Mouse (Mus musculus) olfactory bulb, adult 2 months (tissue): ENCODE data around the gene Srsf7. TPM values are rescaled to one million over a fixed set of nuclear protein-coding genes. Genes with fewer than 3 reads are reported as not detected.

ENCODE experiments used
- H3K27ac ChIP-seq: fragments of 200-500 bp; 2 replicates; pipeline ENCODE4 v1.5.1; 2012; ENCODE audit warnings: low read depth, low read length; ENCODE audit not compliant: insufficient read depth
- H3K4me1 ChIP-seq: fragments of 200-500 bp; 2 replicates; pipeline ENCODE4 v1.6.1; 2012; ENCODE audit warnings: low read length; ENCODE audit not compliant: control insufficient read depth, insufficient read depth
- H3K4me3 ChIP-seq: fragments of 200-500 bp; 2 replicates; pipeline ENCODE4 v1.5.1; 2012; ENCODE audit warnings: mild to moderate bottlenecking, low read depth, low read length, moderate library complexity; ENCODE audit not compliant: insufficient read depth
- CTCF ChIP-seq: fragments of 200-500 bp; IDR thresholded peaks from 2 replicates; pipeline ENCODE4 v1.5.1; 2012; ENCODE audit warnings: low read depth, mild to moderate bottlenecking, low read length, moderate library complexity; ENCODE audit not compliant: insufficient read depth
- POLR2A ChIP-seq: fragments of 200-500 bp; IDR thresholded peaks from 2 replicates; pipeline ENCODE4 v1.6.1; 2012; ENCODE audit warnings: mild to moderate bottlenecking, low read depth, low read length, moderate library complexity; ENCODE audit not compliant: insufficient read depth
- whole genome bisulfite sequencing: fragments of 180-500 bp; shearing (Covaris S2); methylation state at CpG from one replicate; pipeline ENCODE4 v1.1.7; 2018; 5-methylcytosine and 5-hydroxymethylcytosine counted together
- polyA plus RNA-seq: library from polyadenylated mRNA; stranded (reverse); fragments of >200 nt; gene quantifications from 2 replicates; pipeline ENCODE4 v1.2.4, GENCODE M21; 2012; ENCODE audit warnings: low replicate concordance; ENCODE audit not compliant: missing spikeins, insufficient read depth, insufficient read length

Gene Srsf7
- polyA plus RNA-seq: not detected in 2 replicates

- H3K27ac ChIP-seq: peak within 1 kb of the TSS; percentile 93
- H3K4me1 ChIP-seq: no peaks in the 10 kb centered on the region
- TF ChIP-seq POLR2A: peak; percentile 100
- no peak for TF ChIP-seq CTCF
- H3K4me3 ChIP-seq: peak within 1 kb of the TSS; percentile 74
- under 1% methylated on average over 95 of the region's 95 CpGs for WGBS
These were observed at the start of gene Srsf7, which contains the start of gene Ttc39d for GRCm38 (mm10) chr17:80206671-80207581. TSS of gene Srsf7 (minus strand) at chr17:80207307. TSS of gene Ttc39d (plus strand) at chr17:80207460.

DNA sequence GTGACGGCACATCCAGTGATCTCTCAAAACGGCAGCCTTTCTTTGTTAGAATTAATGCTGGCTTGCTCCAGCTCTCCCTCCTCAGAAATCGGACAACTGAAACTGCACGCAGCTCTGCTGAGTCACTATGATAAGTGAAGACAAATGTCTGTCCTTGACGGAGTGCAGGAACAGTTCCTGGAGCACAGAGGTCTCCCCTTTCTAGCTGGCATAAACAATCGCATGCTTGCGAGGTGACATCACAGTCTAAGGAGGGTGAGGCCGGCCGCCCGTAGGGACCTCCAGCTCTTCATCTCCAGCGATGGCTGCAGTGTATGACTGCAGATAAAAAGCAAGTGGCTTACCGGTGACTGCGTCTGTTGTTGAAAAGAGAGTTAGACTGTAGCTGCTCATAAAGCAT, 48.1 kb upstream of the Srsf7 start:
- WGBS: 60% methylated on average over 13 of the region's 13 CpGs
- Histone ChIP-seq H3K4me1 (no peaks in the 10 kb centered on the region), H3K4me3 (no peak overlapping the region), H3K27ac (no peak overlapping the region)
- TF ChIP-seq POLR2A (no peak), CTCF (no peak)

GRCm38 (mm10) chr17:80254421-80254820, 47.3 kb upstream of the Srsf7 start:
- 94% methylated on average over 5 of the region's 5 CpGs for WGBS
- TF ChIP-seq CTCF (no peak), POLR2A (no peak)
- no peak overlapping the region for H3K4me3 ChIP-seq

DNA sequence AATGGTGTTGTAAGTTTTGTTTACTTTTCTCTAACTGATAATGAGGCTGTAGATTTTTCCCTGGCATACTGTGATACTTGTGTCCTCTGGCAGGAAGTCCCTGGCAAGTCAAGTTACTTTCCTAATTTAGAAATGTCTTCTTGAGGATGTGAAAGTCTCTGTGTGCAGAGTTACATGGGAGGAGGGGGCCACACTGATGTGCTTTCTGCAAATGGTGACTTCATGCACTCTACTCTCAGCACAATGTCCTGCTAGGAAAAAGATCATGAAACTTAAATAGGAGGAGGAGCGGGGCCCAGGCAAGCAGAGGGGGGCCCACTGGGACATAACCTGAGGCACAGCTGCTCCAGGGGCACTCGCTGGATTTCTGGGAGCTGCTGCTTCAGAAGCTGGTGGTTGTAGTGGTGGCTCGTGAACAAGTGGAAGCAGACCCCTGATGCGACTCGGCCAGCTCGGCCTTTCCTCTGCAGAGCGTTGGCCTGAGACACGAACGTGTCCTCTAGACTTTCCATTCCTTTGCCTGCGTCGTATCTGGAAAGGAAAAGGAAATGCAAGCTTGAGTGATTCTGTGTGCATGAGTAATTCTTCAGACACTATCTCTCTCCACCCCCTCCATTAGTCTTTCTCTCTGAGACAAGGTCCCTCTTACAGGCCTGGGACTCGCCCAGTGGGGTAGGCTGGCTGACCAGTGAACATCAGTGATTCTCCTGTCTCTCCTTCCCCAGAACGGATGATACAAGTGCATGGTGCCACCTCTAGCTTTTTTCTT, 45.8 kb upstream of the Srsf7 start:
- Histone ChIP-seq H3K4me1 (no peaks in the 10 kb centered on the region), H3K4me3 (no peak overlapping the region), H3K27ac (no peak overlapping the region)
- TF ChIP-seq POLR2A (no peak), CTCF (no peak)
- 85% methylated on average over 13 of the region's 13 CpGs for WGBS

More at GRCm38 (mm10) chr17:80254421-80254820, 47.3 kb upstream of the Srsf7 start:
- Histone ChIP-seq H3K4me1 (no peaks in the 10 kb centered on the region), H3K27ac (no peak overlapping the region)

DNA sequence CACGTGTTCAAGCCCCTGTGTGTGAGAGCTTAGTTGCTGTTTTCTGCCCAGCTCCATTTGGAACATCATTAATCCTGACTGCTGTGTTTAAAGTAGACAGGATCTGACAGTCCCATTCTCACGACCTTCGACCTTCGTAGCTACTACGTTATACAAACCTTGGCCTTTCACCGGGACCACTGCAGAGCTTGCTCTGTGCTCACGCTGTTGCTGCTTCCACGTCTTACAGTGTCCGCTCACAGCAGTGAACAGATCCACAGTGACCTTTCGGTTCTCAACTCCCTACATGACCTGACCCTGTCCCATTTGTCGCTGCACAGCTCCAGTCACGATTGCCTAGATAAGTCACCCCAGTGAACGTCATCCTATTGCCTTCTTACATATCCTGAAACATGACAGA, 36.0 kb upstream of the Srsf7 start:
- Histone ChIP-seq H3K27ac (no peak overlapping the region), H3K4me1 (no peaks in the 10 kb centered on the region), H3K4me3 (no peak overlapping the region)
- TF ChIP-seq POLR2A: no peak
- TF ChIP-seq CTCF: no peak
- 93% methylated on average over 13 of the region's 13 CpGs for WGBS

DNA sequence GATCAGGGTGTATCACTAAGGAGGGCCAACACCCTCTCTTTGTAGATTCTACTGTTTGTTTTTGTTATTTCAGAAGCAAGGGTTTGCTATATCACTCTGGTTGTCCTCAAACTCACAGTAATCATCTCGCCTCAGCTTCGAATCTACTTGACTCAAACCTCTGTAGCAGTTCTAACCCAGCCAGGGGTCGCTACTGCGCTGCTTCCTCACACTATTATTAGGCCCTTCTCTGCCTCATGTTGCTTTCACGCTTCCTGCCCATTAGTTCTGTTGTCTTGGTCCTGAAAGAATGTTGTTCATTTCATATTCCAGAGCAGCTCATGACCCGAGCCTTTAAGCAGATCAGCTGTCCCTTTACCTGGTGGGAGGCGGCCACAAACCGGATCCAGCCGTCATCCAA, 34.5 kb upstream of the Srsf7 start:
- Histone ChIP-seq H3K27ac (no peak overlapping the region), H3K4me3 (no peak overlapping the region), H3K4me1 (no peaks in the 10 kb centered on the region)
- WGBS: 89% methylated on average over 9 of the region's 9 CpGs
- TF ChIP-seq POLR2A (no peak), CTCF (no peak)

DNA sequence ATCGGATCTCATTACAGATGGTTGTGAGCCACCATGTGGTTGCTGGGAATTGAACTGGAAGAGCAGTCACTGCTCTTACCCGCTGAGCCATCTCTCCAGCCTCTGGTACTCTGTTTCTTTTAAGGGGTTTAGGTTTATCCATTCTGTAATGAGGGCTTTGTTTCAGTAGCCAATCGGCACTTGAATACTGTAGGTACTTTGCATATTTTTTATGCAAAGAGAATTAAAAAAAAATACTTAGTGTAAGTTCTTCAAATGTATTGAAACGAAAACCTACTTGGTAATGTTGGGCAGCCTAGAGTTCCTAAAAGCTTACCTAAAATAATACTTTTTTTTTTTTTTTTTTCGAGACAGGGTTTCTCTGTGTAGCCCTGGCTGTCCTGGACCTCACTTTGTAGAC, 30.4 kb upstream of the Srsf7 start:
- TF ChIP-seq CTCF (no peak), POLR2A (no peak)
- Histone ChIP-seq H3K27ac (no peak overlapping the region), H3K4me1 (no peaks in the 10 kb centered on the region), H3K4me3 (no peak overlapping the region)
- 84% methylated on average over 5 of the region's 5 CpGs for WGBS

DNA sequence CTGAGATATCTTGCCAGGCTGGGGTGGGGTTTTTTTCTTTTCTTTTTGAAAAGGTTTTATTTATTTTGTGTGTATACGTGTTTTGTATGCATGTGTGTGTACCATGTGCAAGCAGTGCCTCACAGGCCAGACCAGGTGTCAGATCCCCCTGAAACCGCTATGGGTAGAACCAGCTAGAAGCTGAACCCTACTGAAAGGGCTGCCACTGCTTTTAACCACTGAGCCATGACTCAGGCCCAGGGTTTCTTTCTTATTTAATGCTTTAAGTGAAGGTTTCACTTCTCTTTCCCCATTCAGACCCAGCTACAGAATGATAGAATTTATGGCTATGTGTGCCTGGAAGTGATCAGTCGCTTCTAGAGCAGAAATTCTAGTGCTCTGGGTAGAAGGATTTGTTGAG, 29.7 kb upstream of the Srsf7 start:
- WGBS: 94% methylated on average over 3 of the region's 3 CpGs
- H3K27ac ChIP-seq: no peak overlapping the region
- no peaks in the 10 kb centered on the region for H3K4me1 ChIP-seq
- TF ChIP-seq POLR2A: no peak
- TF ChIP-seq CTCF: no peak
- no peak overlapping the region for H3K4me3 ChIP-seq

DNA sequence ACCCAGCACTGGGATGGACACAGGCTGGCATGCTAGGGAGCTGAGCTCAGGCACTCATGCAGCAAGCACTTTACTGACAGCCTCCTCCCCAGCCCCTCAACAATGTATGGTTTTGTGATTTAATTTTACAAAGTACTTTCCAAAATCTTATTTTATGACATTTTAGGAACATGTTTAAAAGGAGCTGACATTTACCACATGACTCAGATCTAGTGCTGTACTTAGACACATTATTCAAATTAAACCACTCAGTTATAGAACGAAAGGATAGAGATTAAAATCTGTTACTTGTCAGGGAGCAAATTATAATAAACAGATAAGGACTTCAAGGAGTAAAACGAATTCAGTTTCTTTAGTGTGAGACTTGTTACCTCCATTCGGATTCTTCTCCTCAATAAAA, 28.4 kb upstream of the Srsf7 start:
- TF ChIP-seq CTCF (no peak), POLR2A (no peak)
- Histone ChIP-seq H3K4me1 (no peaks in the 10 kb centered on the region), H3K4me3 (no peak overlapping the region), H3K27ac (no peak overlapping the region)
- WGBS: 85% methylated on average over 3 of the region's 3 CpGs
